Mouse (Mus musculus): ENCODE results near the gene Slc2a9. TPM values are rescaled to one million over a fixed set of nuclear protein-coding genes. Genes with fewer than 3 reads are reported as not detected.
A peak's percentile ranks its signal among the peaks of the same experiment; 100 is the strongest.

The Slc2a9 gene
- total and polyA plus RNA-seq, 3 experiments = 0.50 to 4.2 (median 3.5) TPM

DNA sequence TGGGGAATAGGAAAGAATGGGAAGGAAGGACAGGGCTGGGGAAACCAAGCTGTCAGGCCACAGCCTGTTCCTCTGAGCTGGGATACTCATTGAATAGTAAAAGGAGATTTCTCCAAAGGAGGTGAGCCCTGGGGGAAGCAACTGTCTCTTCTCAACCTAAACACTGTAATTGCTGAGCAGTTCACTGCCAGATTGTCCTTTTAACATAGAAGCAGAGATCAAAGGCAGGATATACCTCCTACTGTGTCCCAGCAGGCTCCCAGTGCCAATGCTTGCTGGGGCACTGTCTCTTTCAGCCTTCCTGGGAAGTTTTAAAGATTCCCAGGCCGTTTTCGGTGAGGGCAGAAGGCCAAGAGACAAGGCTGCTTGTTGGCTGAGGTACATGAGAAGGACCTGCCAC lies 10.0 kb upstream of the Slc2a9 start:
- DNase-seq (ENCODE audit: low spot score) (no peak), ATAC-seq (ENCODE audit: extremely low read depth, insufficient number of reproducible peaks, low FRiP score, poor library complexity, severe bottlenecking) (no peak)
- Histone ChIP-seq H3K4me1 (ENCODE audit: insufficient read depth, low read depth, low read length) (peaks cover 54% of the 10 kb centered on the region), H3K4me3 (ENCODE audit: low read depth, low read length) (no peak overlapping the region), H3K27me3 (ENCODE audit: insufficient read depth, low read length) (no peaks in the 10 kb centered on the region), H3K36me3 (replicated peaks) (no peaks in the 10 kb centered on the region), H3K9me3 (replicated peaks) (peaks cover 11% of the 10 kb centered on the region)
- no peak for TF ChIP-seq POLR2AphosphoS5 (IDR thresholded peaks at IDR 0.05; ENCODE audit: insufficient replicate concordance, low read depth, low read length)
- TF ChIP-seq GATA1 (IDR thresholded peaks at IDR 0.05; ENCODE audit: borderline replicate concordance, low read length) = no peak
- no peak for TF ChIP-seq TAL1 (conservative IDR thresholded peaks at IDR 0.05; ENCODE audit: low read depth, low read length)
- TF ChIP-seq CTCF (IDR thresholded peaks at IDR 0.05; ENCODE audit: low read depth, low read length) = no peak
- TF ChIP-seq GATA2 (IDR thresholded peaks at IDR 0.05; ENCODE audit: borderline replicate concordance, low read depth, low read length) = no peak

DNA sequence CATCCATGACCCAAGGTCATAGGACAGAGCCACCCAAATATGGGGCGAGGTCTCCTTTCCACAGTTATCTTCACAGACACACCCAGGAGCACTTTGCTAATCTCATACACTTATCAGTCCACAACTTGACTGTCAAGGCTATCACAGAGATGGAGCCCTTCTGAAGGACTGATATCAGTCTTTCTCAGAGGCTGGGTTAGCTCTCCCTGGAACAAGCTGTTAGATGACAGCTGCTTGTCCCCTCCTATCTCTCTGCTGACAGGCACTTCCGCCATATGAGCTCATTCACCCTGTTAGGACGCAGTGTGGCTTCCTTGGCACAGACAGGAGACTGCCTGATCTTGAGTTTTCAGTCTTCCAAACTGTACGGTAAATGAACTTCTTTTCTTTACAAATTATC lies 6.6 kb upstream of the Slc2a9 start:
- no peaks in the 10 kb centered on the region for H3K36me3 ChIP-seq (replicated peaks)
- DNase-seq (ENCODE audit: low spot score) (peak; percentile 64), ATAC-seq (ENCODE audit: extremely low read depth, insufficient number of reproducible peaks, low FRiP score, poor library complexity, severe bottlenecking) (peak; percentile 87)
- H3K27me3 ChIP-seq (ENCODE audit: insufficient read depth, low read length) = no peaks in the 10 kb centered on the region
- TF ChIP-seq TAL1 (conservative IDR thresholded peaks at IDR 0.05; ENCODE audit: low read depth, low read length) (peak; percentile 100), GATA1 (IDR thresholded peaks at IDR 0.05; ENCODE audit: borderline replicate concordance, low read length) (no peak), POLR2AphosphoS5 (IDR thresholded peaks at IDR 0.05; ENCODE audit: insufficient replicate concordance, low read depth, low read length) (no peak), CTCF (IDR thresholded peaks at IDR 0.05; ENCODE audit: low read depth, low read length) (no peak), GATA2 (IDR thresholded peaks at IDR 0.05; ENCODE audit: borderline replicate concordance, low read depth, low read length) (0 out of 2 replicates have a peak, but pooled peaks have one; percentile 35)
- H3K4me3 ChIP-seq (ENCODE audit: low read depth, low read length) = no peak overlapping the region; the same call in 1 of the 2 replicates
- H3K9me3 ChIP-seq (replicated peaks) = peaks cover 13% of the 10 kb centered on the region
- H3K4me1 ChIP-seq (ENCODE audit: insufficient read depth, low read depth, low read length) = peaks cover 78% of the 10 kb centered on the region

DNA sequence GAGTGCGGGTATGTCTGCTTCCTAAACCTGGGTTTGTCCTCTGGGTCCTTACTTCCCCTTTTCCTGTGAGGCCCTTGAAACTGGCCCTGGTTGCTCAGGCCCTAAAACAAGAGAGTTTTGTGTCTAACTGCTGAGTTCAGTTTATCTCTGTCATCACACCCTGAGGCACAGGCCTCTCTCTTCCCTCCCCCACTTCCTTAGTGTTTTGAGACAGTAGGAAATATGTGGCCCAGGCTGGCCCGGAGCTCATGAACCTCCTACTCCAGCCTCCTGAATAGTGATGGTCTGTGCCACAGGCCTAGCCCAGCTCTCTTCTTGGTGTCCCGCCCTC lies 2.5 kb upstream of the Slc2a9 start:
- no peaks in the 10 kb centered on the region for H3K27me3 ChIP-seq (ENCODE audit: insufficient read depth, low read length)
- DNase-seq (ENCODE audit: low spot score) (peak; percentile 60), ATAC-seq (ENCODE audit: extremely low read depth, insufficient number of reproducible peaks, low FRiP score, poor library complexity, severe bottlenecking) (peak; percentile 64)
- H3K4me3 ChIP-seq (ENCODE audit: low read depth, low read length) = peak overlapping the region; percentile 48; the same call in 1 of the 2 replicates
- H3K4me1 ChIP-seq (ENCODE audit: insufficient read depth, low read depth, low read length) = peaks cover 88% of the 10 kb centered on the region
- no peak for TF ChIP-seq POLR2AphosphoS5 (IDR thresholded peaks at IDR 0.05; ENCODE audit: insufficient replicate concordance, low read depth, low read length)
- no peak; the same call in 1 of the 2 replicates for TF ChIP-seq TAL1 (conservative IDR thresholded peaks at IDR 0.05; ENCODE audit: low read depth, low read length)
- no peak for TF ChIP-seq CTCF (IDR thresholded peaks at IDR 0.05; ENCODE audit: low read depth, low read length)
- TF ChIP-seq GATA2 (IDR thresholded peaks at IDR 0.05; ENCODE audit: borderline replicate concordance, low read depth, low read length) = no peak
- no peak for TF ChIP-seq GATA1 (IDR thresholded peaks at IDR 0.05; ENCODE audit: borderline replicate concordance, low read length)
- H3K9me3 ChIP-seq (replicated peaks) = peaks cover 13% of the 10 kb centered on the region
- H3K36me3 ChIP-seq (replicated peaks) = no peaks in the 10 kb centered on the region

DNA sequence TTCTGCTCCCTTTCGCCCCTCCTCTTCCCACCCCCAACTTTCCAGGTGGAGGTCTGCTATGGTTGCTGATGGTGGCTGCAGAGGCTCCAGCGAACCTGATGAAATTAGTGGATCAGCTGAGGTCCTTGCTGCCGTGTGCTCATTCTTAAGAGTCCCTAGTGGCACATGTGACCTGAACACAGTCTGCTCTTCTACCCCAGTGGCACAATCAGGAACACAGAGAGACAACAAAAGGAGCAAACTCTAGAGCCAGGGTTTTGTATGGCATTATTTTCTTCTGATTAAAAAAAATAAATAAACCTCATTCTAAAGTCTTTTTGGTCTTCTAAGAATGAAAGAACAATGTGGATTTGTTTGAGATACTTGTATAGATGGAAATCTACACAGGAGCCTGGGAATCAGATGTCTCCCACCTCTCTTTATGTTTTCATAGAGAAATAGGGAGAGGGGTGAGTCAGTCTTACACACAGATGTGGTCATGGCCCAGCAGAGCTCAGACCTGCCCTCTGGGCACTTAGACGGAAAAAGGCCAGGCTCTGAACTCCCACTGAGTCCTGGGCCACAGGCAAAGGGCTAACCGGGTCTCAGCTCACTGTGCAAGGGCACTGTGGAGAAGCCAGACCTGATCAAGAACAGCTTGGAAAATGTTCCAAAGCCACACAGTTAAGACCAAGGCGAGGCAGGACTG lies 1.9 kb upstream of the Slc2a9 start:
- DNase-seq (ENCODE audit: low spot score) (no peak), ATAC-seq (ENCODE audit: extremely low read depth, insufficient number of reproducible peaks, low FRiP score, poor library complexity, severe bottlenecking) (peak; percentile 2)
- H3K4me1 ChIP-seq (ENCODE audit: insufficient read depth, low read depth, low read length) = peaks cover 88% of the 10 kb centered on the region
- TF ChIP-seq GATA2 (IDR thresholded peaks at IDR 0.05; ENCODE audit: borderline replicate concordance, low read depth, low read length) = no peak
- no peak for TF ChIP-seq TAL1 (conservative IDR thresholded peaks at IDR 0.05; ENCODE audit: low read depth, low read length)
- no peak for TF ChIP-seq CTCF (IDR thresholded peaks at IDR 0.05; ENCODE audit: low read depth, low read length)
- TF ChIP-seq POLR2AphosphoS5 (IDR thresholded peaks at IDR 0.05; ENCODE audit: insufficient replicate concordance, low read depth, low read length) = no peak
- TF ChIP-seq GATA1 (IDR thresholded peaks at IDR 0.05; ENCODE audit: borderline replicate concordance, low read length) = no peak
- H3K4me3 ChIP-seq (ENCODE audit: low read depth, low read length) = peak overlapping the region; percentile 48; the same call in 1 of the 2 replicates
- peaks cover 13% of the 10 kb centered on the region for H3K9me3 ChIP-seq (replicated peaks)
- no peaks in the 10 kb centered on the region for H3K27me3 ChIP-seq (ENCODE audit: insufficient read depth, low read length)
- H3K36me3 ChIP-seq (replicated peaks) = no peaks in the 10 kb centered on the region

DNA sequence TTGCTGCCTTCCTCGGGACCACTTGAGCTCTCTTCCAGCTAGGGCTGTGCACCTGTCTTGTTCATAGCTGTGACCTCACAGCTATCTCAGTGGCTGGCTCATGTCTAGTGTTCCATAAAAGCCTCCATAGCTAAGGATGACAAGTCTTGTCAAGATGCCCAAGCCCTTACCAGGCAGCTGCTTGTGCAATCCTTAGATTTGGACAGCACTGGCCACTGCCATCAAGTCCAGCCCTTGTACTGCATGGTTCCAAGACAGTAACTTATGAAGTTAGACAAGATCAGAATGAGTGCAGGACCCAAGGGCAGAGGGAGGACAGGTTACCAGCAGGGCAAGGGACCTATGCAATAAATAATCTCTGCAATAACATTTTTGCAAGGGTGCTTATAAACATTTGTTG lies 1.2 kb upstream of the Slc2a9 start:
- Histone ChIP-seq H3K4me1 (ENCODE audit: insufficient read depth, low read depth, low read length) (peaks cover 89% of the 10 kb centered on the region), H3K27me3 (ENCODE audit: insufficient read depth, low read length) (no peaks in the 10 kb centered on the region), H3K36me3 (replicated peaks) (no peaks in the 10 kb centered on the region), H3K4me3 (ENCODE audit: low read depth, low read length) (peak overlapping the region; percentile 39; the same call in 1 of the 2 replicates), H3K9me3 (replicated peaks) (peaks cover 11% of the 10 kb centered on the region)
- no peak for ATAC-seq (ENCODE audit: extremely low read depth, insufficient number of reproducible peaks, low FRiP score, poor library complexity, severe bottlenecking)
- DNase-seq (ENCODE audit: low spot score) = no peak
- TF ChIP-seq TAL1 (conservative IDR thresholded peaks at IDR 0.05; ENCODE audit: low read depth, low read length) (no peak), GATA2 (IDR thresholded peaks at IDR 0.05; ENCODE audit: borderline replicate concordance, low read depth, low read length) (no peak), POLR2AphosphoS5 (IDR thresholded peaks at IDR 0.05; ENCODE audit: insufficient replicate concordance, low read depth, low read length) (no peak), CTCF (IDR thresholded peaks at IDR 0.05; ENCODE audit: low read depth, low read length) (no peak), GATA1 (IDR thresholded peaks at IDR 0.05; ENCODE audit: borderline replicate concordance, low read length) (no peak)

DNA sequence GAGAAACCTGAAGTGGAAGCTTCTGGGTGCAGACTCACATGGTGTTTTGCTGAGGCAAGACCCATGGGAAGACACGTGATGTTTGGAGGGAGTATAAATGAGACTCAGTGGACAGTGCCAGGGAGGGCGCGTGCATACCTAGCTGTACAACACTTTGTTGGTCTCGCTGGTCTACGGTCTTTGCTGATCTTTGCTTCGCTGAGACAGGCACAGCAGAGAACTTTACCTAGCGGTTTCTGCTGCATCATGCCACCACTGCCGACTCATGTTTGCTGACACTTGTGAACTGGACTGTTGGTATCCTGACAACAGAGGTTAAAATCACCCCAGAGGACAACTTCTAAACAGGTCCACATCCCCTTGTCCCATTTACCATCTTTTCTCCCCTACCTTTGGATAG lies 2.9 kb downstream of the Slc2a9 start:
- no peaks in the 10 kb centered on the region for H3K36me3 ChIP-seq (replicated peaks)
- no peak for TF ChIP-seq POLR2AphosphoS5 (IDR thresholded peaks at IDR 0.05; ENCODE audit: insufficient replicate concordance, low read depth, low read length)
- no peak for TF ChIP-seq GATA2 (IDR thresholded peaks at IDR 0.05; ENCODE audit: borderline replicate concordance, low read depth, low read length)
- TF ChIP-seq GATA1 (IDR thresholded peaks at IDR 0.05; ENCODE audit: borderline replicate concordance, low read length) = no peak
- TF ChIP-seq CTCF (IDR thresholded peaks at IDR 0.05; ENCODE audit: low read depth, low read length) = no peak
- TF ChIP-seq TAL1 (conservative IDR thresholded peaks at IDR 0.05; ENCODE audit: low read depth, low read length) = no peak
- H3K9me3 ChIP-seq (replicated peaks) = peaks cover 3% of the 10 kb centered on the region; the same call in 1 of the 2 replicates
- H3K4me1 ChIP-seq (ENCODE audit: insufficient read depth, low read depth, low read length) = peaks cover 61% of the 10 kb centered on the region
- H3K27me3 ChIP-seq (ENCODE audit: insufficient read depth, low read length) = no peaks in the 10 kb centered on the region
- peak overlapping the region; percentile 14; the same call in 1 of the 2 replicates for H3K4me3 ChIP-seq (ENCODE audit: low read depth, low read length)
- peak; percentile 29; the same call in 1 of the 2 replicates for ATAC-seq (ENCODE audit: extremely low read depth, insufficient number of reproducible peaks, low FRiP score, poor library complexity, severe bottlenecking)
- no peak for DNase-seq (ENCODE audit: low spot score)
